Mouse (Mus musculus): ENCODE measurements at regions not wholly inside any gene's neighbourhood (a gene's known extent, or its start where the extent isn't known, plus 50 kb on each side); places are given as distances from the start of the nearest gene placed in this dataset.
"Not testable (repeated sequence)": the region's sequence is repeated elsewhere in the genome, so short reads cannot be mapped to it uniquely, and the experiment has no call there.

DNA sequence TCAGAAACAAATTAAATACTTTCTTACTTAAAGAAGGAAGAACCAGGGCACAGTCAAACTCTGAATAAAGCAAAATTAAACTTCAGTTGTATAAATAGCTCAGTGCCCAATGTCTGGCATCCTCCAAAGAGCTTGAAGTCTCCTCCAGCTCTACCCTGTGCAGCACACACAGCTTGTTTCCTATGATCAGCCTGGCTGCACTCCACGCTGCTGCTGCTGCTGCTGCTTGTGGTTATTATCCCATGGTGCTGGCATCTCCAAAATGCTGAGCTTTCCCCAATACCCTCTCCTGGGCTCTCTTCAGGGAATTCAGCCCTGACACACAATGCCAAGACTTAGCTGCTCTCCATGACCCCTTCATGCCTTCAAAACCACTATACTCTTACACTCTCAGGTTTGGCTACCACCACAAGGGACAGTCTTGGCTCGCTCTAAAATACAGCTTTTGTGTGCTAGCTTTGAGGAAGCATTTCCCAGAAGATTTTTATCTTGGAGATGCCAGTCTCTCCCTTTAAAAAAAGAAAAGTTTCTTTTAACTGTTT is 121.0 kb downstream of the Rab10 start:
- in situ Hi-C loops (cut with MboI, MseI) = not testable (repeated sequence)

DNA sequence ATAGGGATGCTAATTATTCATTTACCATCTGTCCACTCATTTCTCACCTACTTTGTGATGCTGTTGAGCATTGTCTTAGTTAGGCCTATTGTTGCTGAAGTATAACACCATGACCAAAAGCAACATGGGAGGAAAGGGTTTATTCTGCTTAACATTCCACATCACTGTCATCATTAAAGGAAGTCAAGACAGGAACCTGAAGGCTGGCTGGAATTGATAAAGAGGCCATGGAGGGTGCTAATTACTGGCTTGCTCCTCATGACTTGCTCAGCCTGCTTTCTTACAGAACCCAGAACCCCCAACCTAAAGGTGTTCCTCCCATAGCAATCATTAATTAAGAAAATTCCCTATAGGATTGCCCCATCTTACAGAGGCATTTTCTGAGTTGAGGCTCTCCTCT is 121.6 kb downstream of the Rab10 start:
- in situ Hi-C loops (cut with MboI, MseI) = no loop called here

DNA sequence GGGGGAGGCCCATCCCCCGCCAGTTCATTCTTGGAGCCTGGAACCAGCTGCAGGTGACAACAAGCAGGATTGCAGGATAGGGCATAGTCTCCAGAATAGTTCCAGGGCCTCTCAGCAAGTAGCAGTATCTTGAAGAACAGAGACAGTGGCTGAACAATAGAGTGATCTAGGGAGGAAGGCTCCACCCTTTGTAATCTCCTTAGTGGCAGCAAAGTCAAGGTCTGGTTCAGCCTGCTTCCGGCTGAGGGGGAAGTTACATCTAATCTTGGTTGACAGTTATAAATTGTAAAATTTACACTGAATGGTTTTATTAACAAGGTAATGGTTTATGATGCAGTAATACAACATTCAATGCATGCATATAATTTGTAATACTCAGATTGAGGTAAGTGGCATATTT is 136.4 kb downstream of the Rab10 start:
- in situ Hi-C loops (cut with MboI, MseI) = no loop called here

DNA sequence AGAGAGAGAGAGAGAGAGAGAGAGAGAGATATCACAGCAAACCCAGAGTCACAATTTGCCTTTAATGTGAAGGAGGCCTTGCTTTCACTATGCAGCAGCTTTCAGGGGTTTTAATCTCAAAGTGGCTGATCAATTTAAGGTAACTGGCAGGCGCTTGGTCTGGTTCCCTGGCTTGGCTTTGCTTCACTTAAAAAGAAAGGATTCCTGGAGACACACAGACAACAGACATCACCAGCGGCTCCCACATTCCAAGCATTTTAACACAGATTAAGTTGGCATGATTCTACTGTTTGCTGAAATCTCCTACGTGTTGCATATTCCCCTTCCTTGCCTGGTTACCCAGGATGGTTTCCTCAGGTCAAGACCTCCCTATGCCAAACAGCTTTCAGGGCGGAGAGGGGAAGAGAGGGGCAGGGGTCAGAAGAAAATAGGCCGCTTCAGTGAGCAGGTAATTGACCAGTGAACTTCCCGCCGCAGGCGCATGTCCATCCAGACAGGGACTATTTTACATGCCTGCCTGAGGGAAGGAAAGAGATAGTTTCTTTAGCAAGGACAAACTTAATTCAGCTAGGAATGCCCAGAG is 140.0 kb downstream of the Rab10 start:
- in situ Hi-C loops (cut with MboI, MseI) = not testable (repeated sequence)

DNA sequence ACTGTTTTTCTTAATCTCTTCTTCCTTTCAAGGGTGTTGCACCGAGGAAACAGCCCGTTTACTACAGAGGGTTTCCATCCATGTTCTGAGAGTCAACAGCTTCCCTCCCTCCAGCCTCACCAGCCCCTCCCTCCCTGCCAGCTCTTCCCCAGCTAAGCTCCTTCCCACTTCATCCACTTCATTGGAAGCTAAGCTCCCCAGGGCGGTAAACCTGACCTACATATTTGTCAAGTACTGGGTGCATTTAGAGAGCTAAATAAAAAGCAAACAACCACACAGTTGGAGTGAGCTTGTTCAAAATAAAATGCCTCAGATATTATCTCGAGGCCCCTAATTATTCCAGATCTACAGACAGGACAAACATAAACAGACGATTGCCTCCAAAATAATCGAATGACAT is 148.1 kb downstream of the Rab10 start:
- in situ Hi-C loops (cut with MboI, MseI) = not testable (repeated sequence)

DNA sequence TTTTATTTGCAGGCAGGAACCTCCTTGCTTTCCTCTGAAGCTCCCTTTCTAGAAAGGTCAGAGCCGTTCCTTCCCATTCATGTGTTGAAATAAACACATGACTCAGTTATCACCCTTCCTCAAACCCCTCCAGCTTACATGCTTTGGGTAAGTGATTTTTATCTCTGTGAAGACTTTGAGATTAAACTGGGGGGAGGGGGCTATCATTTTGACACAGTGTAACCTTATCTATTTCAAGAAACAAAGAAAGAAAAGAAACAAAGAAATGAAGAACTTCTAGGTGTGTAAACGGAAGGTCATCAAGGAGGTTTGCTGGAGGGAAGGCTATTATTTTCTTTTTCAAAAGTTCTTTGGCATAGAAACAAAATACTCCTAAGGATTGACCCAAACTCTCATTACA is 151.0 kb downstream of the Rab10 start:
- in situ Hi-C loops (cut with MboI, MseI) = loop anchor here (5.0 kb wide), 1 partner anchor 34 kb away; no protein-coding TSS in a partner anchor

DNA sequence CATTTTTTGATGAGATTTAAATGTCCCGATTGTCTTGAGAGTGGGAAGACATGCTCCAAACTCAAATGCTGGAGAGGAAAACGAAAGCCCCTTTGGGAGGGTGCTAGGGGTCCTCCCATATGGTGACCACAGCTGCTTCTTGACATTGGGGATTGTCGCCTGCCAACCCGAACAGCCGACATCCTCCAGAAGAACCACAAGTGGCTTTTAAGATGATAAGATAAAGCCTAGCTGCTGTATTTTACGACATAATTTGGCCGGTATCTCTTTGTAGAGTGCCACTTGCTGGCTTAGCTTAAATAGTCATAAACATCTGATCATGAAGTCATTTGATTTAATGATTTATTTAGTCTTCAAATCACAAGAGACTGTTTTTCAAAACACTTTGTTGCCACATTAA is 156.1 kb downstream of the Rab10 start:
- in situ Hi-C loops (cut with MboI, MseI) = not testable (repeated sequence)

DNA sequence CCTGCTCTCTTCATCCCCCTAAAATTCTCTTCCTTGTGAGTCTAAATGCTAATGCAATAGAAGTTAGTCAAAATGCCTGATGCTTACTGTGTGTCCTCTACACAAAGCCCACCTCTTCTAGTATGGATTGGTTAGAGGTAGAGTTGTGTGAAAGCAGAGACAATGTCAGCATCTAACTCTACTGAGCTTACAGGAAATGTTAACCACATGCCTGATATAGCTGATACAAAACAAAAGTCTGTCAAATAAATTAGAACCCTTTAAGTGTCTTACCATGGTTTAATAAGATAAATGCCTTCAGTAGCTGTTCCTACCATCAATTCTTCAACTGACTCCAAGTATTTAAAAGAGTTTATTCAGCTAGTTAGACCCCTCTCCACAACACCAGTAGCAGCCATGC is 177.2 kb downstream of the Rab10 start:
- in situ Hi-C loops (cut with MboI, MseI) = loop anchor here (10.0 kb wide), 1 partner anchor 48 kb away; no protein-coding TSS in a partner anchor

DNA sequence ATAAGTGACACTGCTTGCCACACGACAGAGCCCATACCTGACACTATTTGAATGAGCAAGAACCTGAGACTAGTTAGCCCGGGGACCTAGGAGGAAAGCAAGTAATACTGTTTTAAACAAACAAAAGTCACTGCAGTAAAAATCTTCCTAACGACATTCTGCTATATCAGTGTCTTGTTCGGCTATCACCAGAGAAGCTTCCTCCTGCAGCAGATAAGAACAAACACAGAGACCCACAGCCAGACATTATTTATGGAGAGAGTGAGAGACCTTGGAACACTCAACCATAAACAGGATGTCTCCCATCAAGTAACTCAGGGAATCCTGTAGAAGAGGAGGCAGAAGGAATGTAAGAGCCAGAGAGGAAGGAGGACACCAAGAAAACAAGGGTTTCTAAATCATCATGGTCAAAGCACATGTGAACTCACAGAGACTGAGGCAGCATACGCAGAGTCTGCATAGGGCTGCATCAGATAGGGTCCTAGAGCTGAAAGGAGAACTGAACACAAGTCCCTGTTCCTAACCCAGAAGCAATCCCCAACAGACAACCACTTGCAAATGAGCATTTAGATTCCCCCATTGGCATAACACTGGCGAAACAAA is 178.5 kb downstream of the Rab10 start:
- in situ Hi-C loops (cut with MboI, MseI) = loop anchor here (10.0 kb wide), 1 partner anchor 46 kb away; no protein-coding TSS in a partner anchor

DNA sequence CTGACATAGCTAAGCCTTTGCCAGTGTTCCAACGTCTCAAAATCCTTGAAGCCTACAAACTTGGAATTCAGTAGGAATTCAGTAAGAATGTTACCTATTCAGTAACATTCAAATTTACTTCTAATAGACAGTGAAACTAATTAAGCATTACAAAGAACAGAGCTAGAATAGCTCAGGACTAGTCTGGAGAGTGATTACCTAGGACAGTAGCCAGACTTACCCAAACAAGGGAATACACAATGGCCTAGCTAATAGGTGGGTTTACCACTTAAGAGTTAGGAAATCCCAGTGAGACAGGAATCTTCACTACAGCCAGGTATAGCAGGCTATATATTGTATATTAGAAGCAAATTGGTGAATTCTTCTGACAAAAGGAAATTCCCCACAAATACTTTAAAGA is 182.4 kb downstream of the Rab10 start:
- in situ Hi-C loops (cut with MboI, MseI) = not testable (repeated sequence)

DNA sequence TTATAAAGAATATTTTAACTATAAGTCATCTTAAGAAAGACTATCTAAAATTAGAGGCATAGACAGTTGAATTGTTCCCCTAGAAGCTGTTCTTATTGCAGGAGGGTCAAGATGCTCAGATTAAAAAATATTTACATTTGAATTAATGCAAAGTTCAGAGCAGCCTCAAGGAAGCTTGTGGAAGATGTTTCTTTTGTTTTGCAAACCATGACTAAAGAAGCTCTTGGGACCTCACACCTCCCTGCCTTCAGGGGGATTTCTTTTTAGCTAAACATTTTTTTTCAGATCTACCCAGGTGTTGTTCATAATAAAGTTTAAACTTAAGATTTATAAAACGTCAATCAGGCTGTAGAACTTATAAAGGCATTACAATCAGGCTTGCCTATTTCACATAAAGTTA is 185.7 kb downstream of the Rab10 start:
- in situ Hi-C loops (cut with MboI, MseI) = no loop called here

DNA sequence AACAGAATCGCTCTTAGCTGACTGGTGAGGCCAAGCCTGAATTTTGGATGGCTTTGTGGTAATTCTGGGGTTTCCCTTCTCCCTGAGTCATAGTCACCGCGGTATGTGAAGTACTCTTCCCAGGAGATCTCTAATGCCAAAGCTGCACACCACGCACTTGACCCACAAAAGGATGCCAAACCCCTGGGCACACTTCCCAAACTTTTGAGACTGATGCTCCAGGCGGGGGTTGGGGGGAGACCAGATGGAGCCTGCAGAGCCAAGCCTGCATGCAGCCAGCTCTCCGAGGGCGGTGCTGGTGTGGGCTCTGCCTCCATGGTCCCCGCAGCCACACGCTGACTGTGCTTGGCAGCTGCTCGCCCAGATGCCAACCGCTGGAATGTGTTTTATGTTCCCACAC is 199.2 kb downstream of the Rab10 start:
- in situ Hi-C loops (cut with MboI, MseI) = not testable (repeated sequence)

DNA sequence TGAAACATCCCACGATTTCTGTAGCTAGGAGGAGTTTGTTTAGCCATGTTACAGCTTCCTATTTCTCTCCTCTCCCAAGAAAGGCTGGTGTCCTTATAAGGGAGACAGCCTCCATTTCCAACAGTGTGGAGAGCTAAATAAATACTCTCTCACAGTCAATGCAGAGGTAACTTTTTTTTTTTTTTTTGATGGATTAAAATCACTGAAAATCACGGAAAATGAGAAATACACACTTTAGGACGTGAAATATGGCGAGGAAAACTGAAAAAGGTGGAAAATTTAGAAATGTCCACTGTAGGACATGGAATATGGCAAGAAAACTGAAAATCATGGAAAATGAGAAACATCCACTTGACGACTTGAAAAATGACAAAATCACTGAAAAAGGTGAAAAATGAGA is 200.1 kb downstream of the Rab10 start:
- in situ Hi-C loops (cut with MboI, MseI) = not testable (repeated sequence)

DNA sequence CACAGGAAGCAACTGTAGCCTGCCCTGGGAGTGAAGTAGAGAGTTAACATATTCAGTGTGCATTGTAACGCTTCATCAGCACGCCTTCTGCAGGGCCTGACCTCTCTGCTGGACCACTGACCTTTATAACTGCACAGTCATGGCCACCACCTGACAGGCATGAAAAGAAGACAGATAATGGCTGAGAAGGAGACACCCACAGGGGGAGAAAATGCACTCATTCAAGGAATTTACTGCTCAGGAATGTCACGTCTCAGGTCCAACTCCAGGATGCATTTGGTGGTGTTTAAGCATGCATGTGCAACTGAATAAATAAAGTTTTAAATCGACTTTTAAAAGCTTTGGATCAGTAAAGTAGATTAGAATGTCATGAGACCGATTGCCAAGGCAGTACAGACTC is 207.8 kb downstream of the Rab10 start:
- in situ Hi-C loops (cut with MboI, MseI) = not testable (repeated sequence)

DNA sequence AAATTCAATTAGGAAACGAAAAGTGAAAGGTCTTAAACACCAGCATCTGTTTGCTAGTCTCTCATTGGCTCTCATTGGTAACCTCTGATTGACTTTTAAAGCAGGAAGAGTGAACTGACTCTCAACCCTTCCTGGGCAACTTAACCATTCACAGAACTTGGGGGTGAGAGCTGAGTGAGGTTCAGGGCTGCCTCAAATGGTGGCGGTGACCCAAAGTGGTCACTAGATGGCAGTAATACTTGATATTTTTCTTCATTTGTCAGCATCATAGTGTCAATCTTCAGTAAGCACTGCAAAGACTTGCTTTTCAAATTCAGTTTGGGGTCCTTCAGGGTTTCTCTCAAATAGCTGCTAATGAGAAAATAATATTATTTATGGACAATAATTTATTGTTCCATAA is 211.6 kb downstream of the Rab10 start:
- in situ Hi-C loops (cut with MboI, MseI) = loop anchor here (5.0 to 10.0 kb wide), 2 partner anchors 117 to 269 kb away; partner anchors contain the start of gene Kif3c

DNA sequence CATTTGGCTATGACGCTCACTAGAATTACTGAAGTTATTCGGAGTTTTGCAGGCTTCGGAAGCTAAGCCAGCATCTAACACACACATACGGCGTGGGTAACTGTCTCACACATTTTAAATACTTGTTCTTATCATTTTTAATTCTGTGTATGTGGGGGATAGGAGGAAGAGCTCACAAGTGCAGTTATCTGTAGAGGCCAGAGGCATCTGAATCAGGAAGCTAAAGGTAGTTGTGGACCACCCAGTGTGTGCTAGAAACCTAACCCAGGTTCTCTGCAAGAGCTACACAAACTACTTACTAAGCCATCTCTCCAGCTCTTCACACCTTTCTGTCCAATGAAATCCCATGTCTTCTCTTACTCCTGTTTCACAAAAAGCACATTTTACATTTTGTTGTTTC is 215.3 kb downstream of the Rab10 start:
- in situ Hi-C loops (cut with MboI, MseI) = loop anchor here (10.0 kb wide), 1 partner anchor 120 kb away; no protein-coding TSS in a partner anchor

DNA sequence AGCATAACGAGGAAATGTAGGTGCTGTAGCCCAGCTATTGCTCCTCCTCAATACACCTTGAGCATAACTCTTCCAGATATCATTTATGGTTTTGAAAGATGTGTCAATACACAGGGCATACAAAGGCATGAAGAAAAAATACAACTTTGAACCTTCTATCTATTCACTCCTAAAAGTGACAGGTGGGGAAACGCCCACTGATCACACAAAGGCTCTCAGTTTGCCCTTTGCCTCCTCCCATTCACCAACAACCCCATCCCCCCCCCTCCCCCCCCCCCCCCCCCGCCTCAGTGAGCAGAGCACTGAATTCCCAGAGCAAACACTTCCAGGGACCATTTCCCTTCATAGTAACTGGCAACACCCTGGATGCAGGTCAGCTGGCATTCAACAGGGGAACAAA is 216.8 kb downstream of the Rab10 start:
- in situ Hi-C loops (cut with MboI, MseI) = loop anchor here (10.0 kb wide), 1 partner anchor 122 kb away; no protein-coding TSS in a partner anchor

DNA sequence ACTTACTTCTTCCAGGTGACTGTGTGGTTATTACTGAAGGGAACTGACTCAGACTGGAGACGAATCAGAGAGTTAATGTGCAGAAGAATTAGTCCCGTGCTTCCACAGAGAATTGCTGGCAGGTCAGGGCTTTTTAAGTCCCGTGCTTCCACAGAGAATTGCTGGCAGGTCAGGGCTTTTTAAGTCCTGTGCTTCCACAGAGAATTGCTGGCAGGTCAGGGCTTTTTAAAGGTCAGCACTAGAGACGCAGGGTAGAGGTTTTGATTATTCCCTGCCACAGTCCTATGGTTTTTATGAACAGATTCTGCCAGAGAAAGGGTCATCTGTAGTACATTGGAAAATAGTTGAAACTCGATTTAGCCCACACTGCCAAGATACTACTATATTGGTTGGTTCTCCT is 260.2 kb downstream of the Rab10 start:
- in situ Hi-C loops (cut with MboI, MseI) = not testable (repeated sequence)

DNA sequence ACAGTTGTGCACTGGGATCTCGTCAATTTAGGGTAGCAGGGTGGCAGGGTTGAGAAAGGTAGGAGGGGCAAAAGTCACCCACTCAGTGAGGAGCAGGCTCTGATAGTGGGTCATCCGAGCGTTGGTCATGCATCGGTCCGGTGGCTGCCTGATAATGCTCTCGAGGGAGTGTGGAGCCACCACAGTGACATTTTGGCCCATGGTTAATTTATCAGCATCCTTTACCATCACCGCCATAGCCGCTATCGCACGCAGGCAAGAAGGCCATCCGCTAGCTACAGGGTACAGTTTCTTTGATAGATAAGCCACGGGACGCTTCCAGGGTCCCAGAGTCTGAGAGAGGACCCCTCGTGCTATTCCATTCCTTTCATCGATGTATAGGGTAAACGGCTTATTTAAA is 291.3 kb downstream of the Rab10 start:
- in situ Hi-C loops (cut with MboI, MseI) = not testable (repeated sequence)

DNA sequence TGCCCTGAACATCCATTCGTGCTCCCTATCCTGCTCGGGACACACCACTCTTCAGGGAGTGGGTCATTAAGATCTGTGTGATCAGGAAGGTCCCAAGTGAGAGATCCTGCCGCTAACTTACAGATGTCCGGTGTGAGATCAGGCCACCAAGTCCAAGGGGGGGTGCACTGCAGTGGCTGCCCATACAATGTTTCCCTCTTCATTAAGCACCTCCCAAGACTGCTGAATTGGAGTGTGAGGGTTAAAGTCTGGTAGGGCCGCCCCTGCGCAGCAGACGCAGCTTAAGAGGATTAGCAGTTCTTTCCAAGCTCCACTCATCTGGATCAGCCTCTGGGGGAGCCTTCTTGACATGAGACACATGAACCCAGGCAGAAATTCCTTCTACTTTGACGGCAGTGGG is 293.0 kb downstream of the Rab10 start:
- in situ Hi-C loops (cut with MboI, MseI) = not testable (repeated sequence)

All from T-helper 2 cell (primary cell).